Mouse (Mus musculus): ENCODE data around the gene Zfp36. TPM values are rescaled to one million over a fixed set of nuclear protein-coding genes. Genes with fewer than 3 reads are reported as not detected.

Gene Zfp36
- polyA plus RNA-seq, 1 experiment from 2014 or later = 29.4 TPM

- peak overlapping the region; percentile 78 for H3K27ac ChIP-seq (replicated peaks)
- WGBS = 1% methylated on average over 9 of the region's 9 CpGs
- ATAC-seq (ENCODE audit: low FRiP score, low TSS enrichment) (peak; percentile 2), DNase-seq (ENCODE audit: low spot score) (peak; percentile 82)
- H3K9ac ChIP-seq (ENCODE audit: low read length) = no peak overlapping the region
- H3K27me3 ChIP-seq (ENCODE audit: control insufficient read depth, insufficient read depth, low read length) = no peaks in the 10 kb centered on the region
- no peaks in the 10 kb centered on the region for H3K9me3 ChIP-seq (ENCODE audit: control insufficient read depth, low read length)
- no peaks in the 10 kb centered on the region for H3K4me1 ChIP-seq (replicated peaks; ENCODE audit: control insufficient read depth, insufficient read depth)
- TF ChIP-seq EP300 (optimal IDR thresholded peaks at IDR 0.05) (peak; percentile 92), CTCF (IDR thresholded peaks at IDR 0.05; ENCODE audit: low read depth) (peak; percentile 88)
- peaks cover 6% of the 10 kb centered on the region; the same call in 1 of the 2 replicates for H3K36me3 ChIP-seq (ENCODE audit: control insufficient read depth, insufficient read depth, low read length)
- peak overlapping the region; percentile 32; the same call in 1 of the 2 replicates for H3K4me2 ChIP-seq (replicated peaks; ENCODE audit: low read depth)
- peak overlapping the region; percentile 82 for H3K4me3 ChIP-seq (ENCODE audit: low read depth, low read length)
Measured at GRCm38 (mm10) chr7:28373131-28373581, 6.9 kb downstream of the Zfp36 start.

- Histone ChIP-seq H3K9ac (ENCODE audit: low read length) (peak within 1 kb of the TSS; percentile 94), H3K36me3 (ENCODE audit: control insufficient read depth, insufficient read depth, low read length) (peaks cover 4% of the 10 kb centered on the region; the same call in 1 of the 2 replicates), H3K4me3 (ENCODE audit: low read depth, low read length) (peak within 1 kb of the TSS; percentile 82), H3K27me3 (ENCODE audit: control insufficient read depth, insufficient read depth, low read length) (no peaks in the 10 kb centered on the region), H3K27ac (replicated peaks) (peak within 1 kb of the TSS; percentile 93), H3K4me2 (replicated peaks; ENCODE audit: low read depth) (peak within 1 kb of the TSS; percentile 92), H3K4me1 (replicated peaks; ENCODE audit: control insufficient read depth, insufficient read depth) (no peaks in the 10 kb centered on the region), H3K9me3 (ENCODE audit: control insufficient read depth, low read length) (no peaks in the 10 kb centered on the region)
- peak; percentile 98 for DNase-seq (ENCODE audit: low spot score)
- WGBS = under 1% methylated on average over 59 of the region's 66 CpGs
- TF ChIP-seq CTCF (IDR thresholded peaks at IDR 0.05; ENCODE audit: low read depth) (peak; percentile 75), EP300 (optimal IDR thresholded peaks at IDR 0.05) (no peak)
- ATAC-seq (ENCODE audit: low FRiP score, low TSS enrichment) = peak; percentile 89
Measured at GRCm38 (mm10) chr7:28372251-28373108, 7.6 kb downstream of the Zfp36 start, which contains the start of gene Plekhg2. Plekhg2 (minus strand) TSS chr7:28372599.

GRCm38 (mm10) chr7:28371514-28371989 lies 8.5 kb downstream of the Zfp36 start:
- no peaks in the 10 kb centered on the region for H3K9me3 ChIP-seq (ENCODE audit: control insufficient read depth, low read length)
- H3K27ac ChIP-seq (replicated peaks) = peak overlapping the region; percentile 93
- H3K4me3 ChIP-seq (ENCODE audit: low read depth, low read length) = peak overlapping the region; percentile 82
- H3K9ac ChIP-seq (ENCODE audit: low read length) = peak overlapping the region; percentile 94
- peaks cover 4% of the 10 kb centered on the region; the same call in 1 of the 2 replicates for H3K36me3 ChIP-seq (ENCODE audit: control insufficient read depth, insufficient read depth, low read length)
- no peaks in the 10 kb centered on the region for H3K4me1 ChIP-seq (replicated peaks; ENCODE audit: control insufficient read depth, insufficient read depth)
- DNase-seq (ENCODE audit: low spot score) (peak; percentile 63), ATAC-seq (ENCODE audit: low FRiP score, low TSS enrichment) (no peak)
- no peaks in the 10 kb centered on the region for H3K27me3 ChIP-seq (ENCODE audit: control insufficient read depth, insufficient read depth, low read length)
- TF ChIP-seq CTCF (IDR thresholded peaks at IDR 0.05; ENCODE audit: low read depth) (no peak), EP300 (optimal IDR thresholded peaks at IDR 0.05) (no peak)
- H3K4me2 ChIP-seq (replicated peaks; ENCODE audit: low read depth) = peak overlapping the region; percentile 92
- 1% methylated on average over 32 of the region's 43 CpGs for WGBS

- WGBS = 5% methylated on average over 11 of the region's 11 CpGs
- DNase-seq (ENCODE audit: low spot score) (peak; percentile 77), ATAC-seq (ENCODE audit: low FRiP score, low TSS enrichment) (no peak)
- TF ChIP-seq EP300 (optimal IDR thresholded peaks at IDR 0.05) = no peak
- no peak for TF ChIP-seq CTCF (IDR thresholded peaks at IDR 0.05; ENCODE audit: low read depth)
- Histone ChIP-seq H3K9ac (ENCODE audit: low read length) (peak overlapping the region; percentile 94), H3K27me3 (ENCODE audit: control insufficient read depth, insufficient read depth, low read length) (no peaks in the 10 kb centered on the region), H3K9me3 (ENCODE audit: control insufficient read depth, low read length) (no peaks in the 10 kb centered on the region), H3K4me1 (replicated peaks; ENCODE audit: control insufficient read depth, insufficient read depth) (no peaks in the 10 kb centered on the region), H3K36me3 (ENCODE audit: control insufficient read depth, insufficient read depth, low read length) (peaks cover 4% of the 10 kb centered on the region; the same call in 1 of the 2 replicates), H3K27ac (replicated peaks) (peak overlapping the region; percentile 93), H3K4me2 (replicated peaks; ENCODE audit: low read depth) (peak overlapping the region; percentile 92), H3K4me3 (ENCODE audit: low read depth, low read length) (peak overlapping the region; percentile 82)
Measured at GRCm38 (mm10) chr7:28370977-28371513, 9.0 kb downstream of the Zfp36 start.

- ATAC-seq (ENCODE audit: low FRiP score, low TSS enrichment) (no peak), DNase-seq (ENCODE audit: low spot score) (no peak)
- Histone ChIP-seq H3K27ac (replicated peaks) (no peak overlapping the region), H3K27me3 (ENCODE audit: control insufficient read depth, insufficient read depth, low read length) (no peaks in the 10 kb centered on the region), H3K4me2 (replicated peaks; ENCODE audit: low read depth) (peak overlapping the region; percentile 92), H3K4me3 (ENCODE audit: low read depth, low read length) (peak overlapping the region; percentile 82), H3K4me1 (replicated peaks; ENCODE audit: control insufficient read depth, insufficient read depth) (no peaks in the 10 kb centered on the region), H3K9me3 (ENCODE audit: control insufficient read depth, low read length) (no peaks in the 10 kb centered on the region), H3K9ac (ENCODE audit: low read length) (peak overlapping the region; percentile 94; the same call in 1 of the 2 replicates), H3K36me3 (ENCODE audit: control insufficient read depth, insufficient read depth, low read length) (peaks cover 6% of the 10 kb centered on the region; the same call in 1 of the 2 replicates)
- no peak for TF ChIP-seq CTCF (IDR thresholded peaks at IDR 0.05; ENCODE audit: low read depth)
- TF ChIP-seq EP300 (optimal IDR thresholded peaks at IDR 0.05) = no peak
- 90% methylated on average over 14 of the region's 14 CpGs for WGBS
Measured at GRCm38 (mm10) chr7:28370051-28370450, 10.0 kb downstream of the Zfp36 start.
